Mouse (Mus musculus): ENCODE measurements around the gene Rnf26. TPM values are rescaled to one million over a fixed set of nuclear protein-coding genes. Genes with fewer than 3 reads are reported as not detected.

Gene Rnf26
- polyA plus RNA-seq, 1 experiment from 2014 or later, result 53.6 TPM

DNA sequence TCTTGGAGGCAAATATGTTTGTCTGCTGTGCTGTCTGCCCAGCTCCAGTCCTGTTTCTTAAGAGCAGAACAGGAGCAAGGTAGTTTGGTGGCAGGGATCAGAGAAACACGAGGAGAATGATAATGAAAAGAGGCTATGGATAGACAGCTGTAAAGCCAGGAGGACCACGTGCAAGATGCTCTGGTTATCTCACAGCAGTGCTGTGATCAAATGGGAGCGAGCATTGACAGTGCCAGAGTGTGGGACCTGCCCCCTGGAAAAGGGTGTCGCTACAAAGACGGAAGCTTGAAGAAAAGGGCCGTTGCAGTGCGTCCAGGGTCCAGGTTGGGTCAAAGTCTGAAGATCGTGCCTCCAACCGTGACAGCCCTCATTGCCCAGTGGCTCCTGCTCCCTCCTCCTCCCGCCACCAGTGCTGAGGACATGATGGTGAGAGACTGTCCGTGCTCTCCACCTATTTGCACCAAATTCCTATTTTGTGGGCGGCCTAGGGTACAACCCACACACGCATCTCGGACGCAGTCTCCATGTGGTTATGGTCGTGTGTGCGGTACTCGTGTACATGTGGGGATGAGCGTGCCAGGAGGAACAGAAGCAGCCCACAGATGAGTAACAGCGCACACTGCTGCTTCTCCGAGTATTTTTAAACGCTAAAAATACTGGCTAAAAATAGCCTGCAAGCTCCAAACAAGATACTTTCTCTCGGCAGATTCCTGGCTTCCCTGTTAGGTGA lies 29.8 kb downstream of the Rnf26 start:
- Histone ChIP-seq H3K27me3 (ENCODE audit: insufficient read depth, poor library complexity, severe bottlenecking) (peaks cover 31% of the 10 kb centered on the region; the same call in 1 of the 2 replicates), H3K27ac (peak overlapping the region; percentile 92), H3K4me1 (peaks cover 89% of the 10 kb centered on the region), H3K9me3 (no peaks in the 10 kb centered on the region), H3K36me3 (0 out of 2 replicates have a peak, but pooled peaks cover 3% of the 10 kb centered on the region), H3K4me3 (peak overlapping the region; percentile 78)
- WGBS, result 3% methylated on average over 23 of the region's 23 CpGs
- no peak for DNase-seq (ENCODE audit: low spot score)

DNA sequence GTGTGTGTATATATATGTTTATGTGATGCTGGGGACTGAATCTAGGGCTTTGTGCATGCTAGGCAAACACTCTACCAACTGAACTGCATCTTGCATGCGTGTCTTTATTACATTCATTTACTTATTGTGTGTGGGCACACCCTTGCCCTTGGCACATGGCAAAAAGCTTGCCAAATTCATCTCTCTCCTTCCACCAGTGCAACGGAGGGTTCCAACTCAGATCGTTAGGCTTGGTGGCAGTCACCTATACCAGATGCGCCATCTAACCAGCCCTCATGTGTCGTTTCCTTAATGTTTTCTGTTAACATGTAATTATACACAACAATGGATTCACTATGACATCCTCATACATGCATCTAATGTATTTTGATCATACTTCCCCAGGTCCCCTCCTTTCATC lies 31.1 kb downstream of the Rnf26 start:
- WGBS, result 87% methylated on average over 5 of the region's 5 CpGs
- Histone ChIP-seq H3K27ac (peak overlapping the region; percentile 92; the same call in 1 of the 2 replicates), H3K9me3 (no peaks in the 10 kb centered on the region), H3K4me1 (peaks cover 89% of the 10 kb centered on the region), H3K4me3 (no peak overlapping the region), H3K27me3 (ENCODE audit: insufficient read depth, poor library complexity, severe bottlenecking) (peaks cover 31% of the 10 kb centered on the region; the same call in 1 of the 2 replicates), H3K36me3 (0 out of 2 replicates have a peak, but pooled peaks cover 6% of the 10 kb centered on the region)
- DNase-seq (ENCODE audit: low spot score), result no peak

DNA sequence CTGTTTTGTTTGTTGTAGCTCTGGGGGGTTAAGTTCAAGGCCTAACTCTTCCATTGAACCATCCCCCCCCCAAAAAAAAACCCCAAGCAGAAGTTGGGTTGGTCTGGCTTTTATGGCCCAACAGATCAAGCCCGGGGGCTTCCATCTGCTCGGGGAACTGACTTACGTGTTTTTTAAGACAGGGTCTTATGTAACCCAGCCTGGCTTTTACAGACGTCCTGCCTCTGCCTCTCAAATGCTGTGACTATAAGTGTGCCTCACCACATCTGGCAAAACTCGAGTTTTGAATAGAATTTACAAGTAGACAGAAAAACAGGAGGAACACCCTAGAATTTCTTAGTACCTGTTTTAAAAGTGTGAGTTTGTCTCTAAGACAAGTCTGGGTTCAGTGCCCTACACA lies 31.7 kb downstream of the Rnf26 start:
- Histone ChIP-seq H3K27ac (no peak overlapping the region), H3K36me3 (0 out of 2 replicates have a peak, but pooled peaks cover 6% of the 10 kb centered on the region), H3K27me3 (ENCODE audit: insufficient read depth, poor library complexity, severe bottlenecking) (peaks cover 25% of the 10 kb centered on the region; the same call in 1 of the 2 replicates), H3K9me3 (no peaks in the 10 kb centered on the region), H3K4me1 (peaks cover 89% of the 10 kb centered on the region), H3K4me3 (no peak overlapping the region)
- no peak for DNase-seq (ENCODE audit: low spot score)
- WGBS, result 80% methylated on average over 5 of the region's 5 CpGs

DNA sequence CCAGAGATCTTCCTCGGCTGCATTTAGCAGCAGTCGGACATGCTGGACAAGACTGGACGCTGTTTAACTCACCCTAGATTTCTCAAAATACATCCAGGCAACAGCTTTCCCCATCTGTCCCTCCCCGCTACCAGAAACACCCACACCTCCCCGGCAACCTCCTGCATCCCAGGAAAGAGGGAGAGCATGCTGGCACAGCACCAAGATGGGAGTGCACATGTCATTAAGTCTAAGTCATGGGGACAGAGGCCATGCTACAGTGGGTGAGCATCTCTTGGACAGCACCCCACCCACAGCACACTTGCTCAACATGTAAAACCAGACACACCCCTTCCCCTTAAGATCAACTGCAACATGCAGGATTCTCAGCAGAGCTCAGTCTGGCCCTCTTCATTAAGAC lies 32.4 kb downstream of the Rnf26 start:
- Histone ChIP-seq H3K36me3 (peaks cover 9% of the 10 kb centered on the region; the same call in 1 of the 2 replicates), H3K4me1 (peaks cover 88% of the 10 kb centered on the region), H3K9me3 (no peaks in the 10 kb centered on the region), H3K27me3 (ENCODE audit: insufficient read depth, poor library complexity, severe bottlenecking) (peaks cover 19% of the 10 kb centered on the region; the same call in 1 of the 2 replicates), H3K27ac (no peak overlapping the region), H3K4me3 (no peak overlapping the region)
- DNase-seq (ENCODE audit: low spot score), result no peak
- WGBS, result 75% methylated on average over 5 of the region's 5 CpGs

DNA sequence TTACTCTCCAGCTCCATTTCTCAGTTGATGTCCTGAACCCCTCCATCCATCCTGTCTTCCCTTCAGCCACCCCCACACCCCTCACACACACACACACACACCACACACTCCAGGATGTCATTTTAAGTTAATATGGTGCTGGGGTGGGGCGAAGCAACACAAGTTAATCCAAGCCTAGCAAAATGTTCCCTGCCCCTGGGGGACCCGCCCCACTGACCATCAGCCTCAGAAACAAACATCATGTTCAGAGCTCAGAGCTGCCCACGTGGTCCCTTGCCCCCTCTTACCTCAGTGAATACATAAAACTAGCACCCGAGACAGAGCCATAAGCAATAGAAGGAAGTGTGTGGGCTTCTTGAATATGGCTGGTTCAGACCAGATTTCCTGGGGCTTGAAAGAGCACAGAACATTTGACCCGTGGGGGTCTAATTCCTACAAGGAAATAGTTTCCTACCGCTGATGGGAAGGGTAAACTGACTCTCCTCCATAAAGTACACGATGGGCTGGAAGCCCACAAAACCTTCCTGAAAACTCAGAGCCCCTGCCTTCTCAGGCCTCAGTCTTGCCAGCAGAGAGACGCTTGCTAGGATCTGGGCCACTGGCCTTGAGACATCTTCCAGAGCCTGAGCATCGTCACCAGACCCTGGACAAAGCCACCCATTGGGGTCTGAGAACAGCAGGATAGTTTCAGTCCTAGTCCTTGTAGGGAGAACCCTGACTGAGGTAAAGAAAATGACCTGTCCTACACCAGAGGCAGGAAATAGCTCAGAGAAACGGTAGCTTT lies 33.1 kb downstream of the Rnf26 start:
- peaks cover 88% of the 10 kb centered on the region for H3K4me1 ChIP-seq
- no peak overlapping the region; the same call in 1 of the 2 replicates for H3K27ac ChIP-seq
- peaks cover 16% of the 10 kb centered on the region; the same call in 1 of the 2 replicates for H3K36me3 ChIP-seq
- H3K27me3 ChIP-seq (ENCODE audit: insufficient read depth, poor library complexity, severe bottlenecking), result peaks cover 11% of the 10 kb centered on the region; the same call in 1 of the 2 replicates
- DNase-seq (ENCODE audit: low spot score), result no peak
- H3K4me3 ChIP-seq, result no peak overlapping the region
- no peaks in the 10 kb centered on the region for H3K9me3 ChIP-seq
- WGBS, result 70% methylated on average over 10 of the region's 10 CpGs

DNA sequence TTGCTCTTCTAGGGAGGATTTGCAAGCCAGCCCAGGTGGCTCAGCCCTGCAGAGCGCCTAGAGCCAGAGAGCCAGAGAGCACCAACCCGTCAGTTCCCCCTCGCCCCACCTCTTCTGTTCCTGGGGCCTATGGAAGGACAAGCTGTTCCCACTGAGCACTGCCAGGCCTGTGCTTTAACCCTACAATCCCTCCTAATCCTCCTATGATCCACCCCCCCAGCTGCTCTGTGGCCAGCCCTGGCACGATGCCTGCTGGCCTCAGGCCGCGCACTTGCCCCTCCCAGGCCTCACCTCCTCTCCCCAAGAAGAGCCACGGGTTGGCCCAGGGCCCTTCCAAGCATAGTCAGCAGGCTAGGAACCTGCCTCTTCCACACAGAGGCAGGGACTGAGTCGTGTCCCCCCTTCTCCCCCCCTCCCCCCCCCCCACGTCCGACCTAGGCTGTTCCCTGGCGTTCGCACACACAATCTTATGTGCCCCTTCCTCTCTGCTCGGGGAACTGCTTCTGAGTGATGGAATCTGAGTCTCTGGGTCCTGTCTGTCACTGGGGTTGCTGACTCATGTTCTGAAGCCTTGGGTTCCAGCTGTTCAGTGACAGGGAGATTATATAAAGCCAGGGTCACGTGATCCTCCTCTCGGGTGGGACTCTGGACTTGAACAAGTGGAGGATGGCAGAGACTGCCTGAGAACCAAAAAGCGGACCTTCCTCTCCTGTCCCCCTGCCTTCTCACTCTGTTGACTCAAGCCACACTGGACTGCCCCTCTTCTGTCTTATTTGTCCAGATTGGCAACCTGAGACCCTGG lies 34.2 kb downstream of the Rnf26 start:
- Histone ChIP-seq H3K27me3 (ENCODE audit: insufficient read depth, poor library complexity, severe bottlenecking) (peaks cover 11% of the 10 kb centered on the region; the same call in 1 of the 2 replicates), H3K4me1 (peaks cover 80% of the 10 kb centered on the region), H3K4me3 (peak overlapping the region; percentile 32; the same call in 1 of the 2 replicates), H3K36me3 (peaks cover 18% of the 10 kb centered on the region; the same call in 1 of the 2 replicates), H3K27ac (peak overlapping the region; percentile 77), H3K9me3 (no peaks in the 10 kb centered on the region)
- WGBS, result 29% methylated on average over 16 of the region's 16 CpGs
- DNase-seq (ENCODE audit: low spot score), result no peak

DNA sequence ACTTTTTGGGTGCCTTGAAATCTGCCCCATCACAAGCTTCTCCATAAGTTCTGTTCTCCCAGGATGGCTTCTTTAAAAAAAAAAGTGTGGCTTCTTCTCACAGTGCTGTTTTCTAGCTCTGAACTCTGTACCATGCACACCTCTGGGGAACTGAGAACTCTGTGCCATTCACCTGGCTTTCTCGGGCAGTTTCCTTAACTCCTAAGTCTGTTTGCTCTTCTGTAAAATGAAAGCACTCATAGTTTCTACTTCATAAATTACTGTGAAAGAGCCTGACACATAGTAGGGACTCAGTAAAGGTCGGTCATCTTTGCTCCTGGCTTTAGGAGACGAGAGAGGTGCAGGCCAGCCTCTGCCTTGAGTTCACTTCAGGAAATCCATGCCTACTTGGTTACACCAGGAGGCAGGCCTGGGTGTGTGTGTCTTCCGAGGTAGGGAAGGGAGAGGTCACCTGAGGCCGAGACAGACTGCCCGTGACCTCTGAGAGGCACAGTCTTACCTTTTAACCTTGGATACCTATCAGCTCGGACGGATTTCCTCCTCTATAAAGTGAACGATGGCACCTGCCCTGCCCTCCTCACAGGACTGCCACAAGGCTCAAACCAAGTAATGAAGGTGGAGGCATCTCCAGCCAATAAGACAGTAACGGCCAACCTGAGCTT lies 35.0 kb downstream of the Rnf26 start:
- H3K27me3 ChIP-seq (ENCODE audit: insufficient read depth, poor library complexity, severe bottlenecking), result peaks cover 5% of the 10 kb centered on the region; the same call in 1 of the 2 replicates
- WGBS, result 80% methylated on average over 10 of the region's 10 CpGs
- H3K27ac ChIP-seq, result peak overlapping the region; percentile 77
- peak overlapping the region; percentile 32; the same call in 1 of the 2 replicates for H3K4me3 ChIP-seq
- no peak for DNase-seq (ENCODE audit: low spot score)
- peaks cover 18% of the 10 kb centered on the region for H3K36me3 ChIP-seq
- no peaks in the 10 kb centered on the region for H3K9me3 ChIP-seq
- peaks cover 76% of the 10 kb centered on the region for H3K4me1 ChIP-seq

DNA sequence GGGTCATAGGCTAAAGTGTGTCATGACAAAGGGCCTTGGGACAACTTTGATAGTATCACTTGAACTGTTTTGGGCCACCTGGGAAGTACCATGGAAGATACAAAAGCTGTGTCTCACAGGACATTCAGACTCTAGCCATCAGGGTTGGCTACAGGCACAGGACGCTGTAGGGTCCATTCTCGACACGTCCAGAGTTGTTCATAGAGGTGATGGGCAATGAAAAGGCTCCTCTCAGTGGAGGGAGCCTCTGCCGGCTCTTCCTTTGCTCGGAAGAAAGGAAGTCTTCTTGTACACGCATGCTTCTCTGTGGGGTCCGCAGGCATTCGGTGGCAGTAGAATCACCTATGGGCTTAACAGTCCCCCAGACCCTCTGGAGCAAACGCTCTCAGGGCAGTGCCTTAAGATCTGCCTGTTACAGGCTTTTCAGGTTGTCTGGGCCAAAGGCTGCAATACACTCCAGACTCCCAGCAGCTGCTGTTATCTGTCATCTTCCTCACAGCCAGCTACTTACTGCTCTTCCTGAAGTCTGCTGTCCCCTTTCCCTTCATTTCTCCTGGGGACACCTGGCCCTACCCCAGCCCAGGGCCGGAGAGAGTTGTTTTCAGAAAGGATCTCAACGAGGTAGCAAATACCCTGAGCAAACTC lies 35.9 kb downstream of the Rnf26 start:
- H3K36me3 ChIP-seq, result peaks cover 15% of the 10 kb centered on the region
- H3K4me1 ChIP-seq, result peaks cover 76% of the 10 kb centered on the region
- peak overlapping the region; percentile 77; the same call in 1 of the 2 replicates for H3K27ac ChIP-seq
- H3K27me3 ChIP-seq (ENCODE audit: insufficient read depth, poor library complexity, severe bottlenecking), result no peaks in the 10 kb centered on the region
- H3K4me3 ChIP-seq, result no peak overlapping the region
- 77% methylated on average over 11 of the region's 11 CpGs for WGBS
- no peak for DNase-seq (ENCODE audit: low spot score)
- no peaks in the 10 kb centered on the region for H3K9me3 ChIP-seq

DNA sequence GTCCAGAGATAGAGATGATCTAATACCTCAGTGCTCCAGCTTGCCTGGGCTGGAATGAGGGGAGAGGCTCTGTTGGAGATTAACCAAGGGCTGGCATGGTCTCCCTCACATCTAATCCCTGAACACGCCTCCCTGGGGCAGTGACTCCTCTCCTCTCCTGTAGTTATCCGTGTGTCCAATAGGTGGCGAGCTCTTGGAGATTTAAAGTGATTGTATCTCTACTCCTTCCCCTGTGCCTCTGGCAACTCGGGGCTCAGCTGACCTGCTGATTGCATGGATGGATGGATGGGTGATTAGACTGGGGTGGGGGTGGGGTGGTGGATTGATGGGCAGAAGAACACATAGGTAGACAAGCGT lies 36.6 kb downstream of the Rnf26 start:
- Histone ChIP-seq H3K36me3 (peaks cover 15% of the 10 kb centered on the region), H3K4me1 (peaks cover 79% of the 10 kb centered on the region), H3K27ac (no peak overlapping the region), H3K9me3 (no peaks in the 10 kb centered on the region), H3K27me3 (ENCODE audit: insufficient read depth, poor library complexity, severe bottlenecking) (no peaks in the 10 kb centered on the region), H3K4me3 (no peak overlapping the region)
- WGBS, result 10% methylated on average over 5 of the region's 5 CpGs
- DNase-seq (ENCODE audit: low spot score), result no peak

DNA sequence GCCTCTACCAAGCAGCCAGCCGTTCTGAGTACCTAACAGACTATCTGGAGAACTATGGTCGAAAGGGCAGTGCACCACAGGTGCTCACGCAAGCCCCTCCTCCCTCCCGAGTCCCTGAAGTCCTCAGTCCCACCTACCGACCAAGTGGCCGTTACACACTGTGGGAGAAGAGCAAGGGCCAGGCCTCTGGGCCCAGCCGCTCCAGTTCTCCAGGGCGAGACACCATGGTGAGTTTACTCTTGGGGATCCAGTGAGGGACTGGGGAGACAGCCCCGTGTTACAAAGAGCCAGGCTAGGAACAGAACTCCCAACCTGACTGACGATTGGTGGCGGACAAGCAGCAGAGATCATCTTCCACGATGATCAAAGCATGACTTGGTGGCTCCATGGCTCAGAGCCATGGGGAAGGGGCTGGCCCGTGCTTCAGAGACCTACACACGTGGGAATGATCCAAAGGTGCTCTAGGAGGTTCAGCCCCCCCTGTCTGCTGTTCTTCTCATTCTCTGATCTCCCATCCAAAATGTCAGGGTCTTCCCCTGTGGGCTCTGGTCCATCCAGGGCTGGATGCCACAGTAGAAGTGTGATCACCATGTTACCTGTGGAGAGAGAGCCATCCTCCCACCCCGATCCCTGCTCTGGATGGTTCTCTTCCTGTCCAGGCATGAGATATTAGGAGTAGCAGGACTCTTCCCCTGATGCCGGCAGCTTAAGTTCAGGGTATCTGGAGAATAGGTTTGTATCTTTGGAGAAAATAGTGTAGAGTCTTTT lies 37.1 kb downstream of the Rnf26 start:
- H3K9me3 ChIP-seq, result no peaks in the 10 kb centered on the region
- no peak for DNase-seq (ENCODE audit: low spot score)
- H3K36me3 ChIP-seq, result peaks cover 15% of the 10 kb centered on the region
- H3K4me1 ChIP-seq, result peaks cover 85% of the 10 kb centered on the region
- no peak overlapping the region for H3K27ac ChIP-seq
- no peak overlapping the region for H3K4me3 ChIP-seq
- 64% methylated on average over 16 of the region's 16 CpGs for WGBS
- no peaks in the 10 kb centered on the region for H3K27me3 ChIP-seq (ENCODE audit: insufficient read depth, poor library complexity, severe bottlenecking)

DNA sequence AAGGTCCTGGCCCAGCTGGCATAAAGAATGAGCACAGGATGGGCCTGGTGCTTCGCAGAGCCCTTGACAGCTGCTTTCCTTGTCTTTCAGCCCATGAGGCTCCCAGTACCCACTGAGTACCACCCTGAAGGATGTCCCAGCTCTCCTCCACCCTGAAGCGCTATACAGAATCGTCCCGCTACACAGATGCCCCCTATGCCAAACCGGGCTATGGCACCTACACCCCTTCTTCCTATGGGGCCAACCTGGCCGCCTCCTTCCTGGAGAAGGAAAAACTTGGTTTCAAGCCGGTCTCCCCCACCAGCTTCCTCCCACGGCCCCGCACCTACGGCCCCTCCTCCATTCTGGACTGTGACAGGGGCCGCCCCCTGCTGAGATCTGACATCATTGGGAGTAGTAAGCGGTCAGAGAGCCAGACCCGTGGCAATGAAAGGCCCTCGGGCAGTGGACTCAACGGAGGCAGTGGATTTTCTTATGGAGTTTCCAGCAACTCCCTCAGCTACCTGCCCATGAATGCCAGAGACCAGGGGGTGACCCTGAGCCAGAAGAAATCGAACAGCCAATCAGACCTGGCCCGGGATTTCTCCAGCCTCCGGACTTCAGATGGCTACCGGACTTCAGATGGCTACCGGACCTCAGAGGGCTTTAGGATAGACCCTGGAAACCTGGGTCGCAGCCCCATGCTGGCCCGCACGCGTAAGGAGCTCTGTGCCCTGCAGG lies 37.9 kb downstream of the Rnf26 start:
- Histone ChIP-seq H3K27me3 (ENCODE audit: insufficient read depth, poor library complexity, severe bottlenecking) (no peaks in the 10 kb centered on the region), H3K27ac (no peak overlapping the region), H3K4me3 (no peak overlapping the region), H3K4me1 (peaks cover 87% of the 10 kb centered on the region), H3K36me3 (peaks cover 15% of the 10 kb centered on the region), H3K9me3 (no peaks in the 10 kb centered on the region)
- no peak for DNase-seq (ENCODE audit: low spot score)
- 72% methylated on average over 24 of the region's 24 CpGs for WGBS
